Mouse (Mus musculus): ENCODE measurements around the gene Map3k6. TPM values are rescaled to one million over a fixed set of nuclear protein-coding genes. Genes with fewer than 3 reads are reported as not detected.

Map3k6 gene
- polyA plus RNA-seq, 1 experiment from 2014 or later: 20.6 TPM

DNA sequence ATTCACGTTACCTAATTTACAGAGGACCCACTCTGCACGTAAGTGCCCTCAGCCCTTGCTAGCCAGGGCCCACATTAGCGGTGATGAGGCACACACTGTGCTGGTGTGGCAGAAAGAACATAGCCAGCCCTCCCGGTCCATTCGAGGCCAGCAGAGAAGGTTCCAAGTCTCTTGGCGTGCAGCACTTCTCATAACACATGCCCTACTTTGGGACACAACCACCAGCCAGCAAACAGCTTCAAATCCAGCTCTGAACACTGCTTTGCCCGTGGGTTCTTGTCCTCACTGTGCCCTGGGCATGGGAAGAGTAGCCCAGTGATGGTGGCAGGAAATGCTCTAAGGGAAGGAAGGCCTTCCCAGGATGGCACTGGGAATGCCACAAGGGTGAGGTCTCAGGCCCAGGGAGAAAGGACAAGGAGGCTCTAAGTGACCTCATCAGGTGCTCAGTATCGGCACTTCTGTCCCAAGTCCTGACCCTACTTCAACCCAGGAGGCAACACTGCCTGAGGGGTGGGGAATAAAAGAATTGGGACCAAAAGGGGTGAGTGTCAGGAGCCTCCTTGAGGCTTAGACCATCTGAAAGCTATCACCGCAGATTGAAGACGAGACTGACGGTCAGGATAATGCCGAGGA lies 25.7 kb downstream of the Map3k6 start:
- Histone ChIP-seq H3K4me2 (replicated peaks) (no peak overlapping the region), H3K9ac (no peak overlapping the region), H3K4me3 (replicated peaks) (no peak overlapping the region), H3K9me3 (replicated peaks) (no peaks in the 10 kb centered on the region), H3K27ac (replicated peaks) (no peak overlapping the region), H3K36me3 (peaks cover 64% of the 10 kb centered on the region), H3K4me1 (no peaks in the 10 kb centered on the region; the same call in 1 of the 2 replicates), H3K27me3 (no peaks in the 10 kb centered on the region)
- no peak for ATAC-seq (ENCODE audit: insufficient number of reproducible peaks, low FRiP score, low TSS enrichment, low read depth)
- 90% methylated on average over 12 of the region's 12 CpGs for whole genome bisulfite sequencing

DNA sequence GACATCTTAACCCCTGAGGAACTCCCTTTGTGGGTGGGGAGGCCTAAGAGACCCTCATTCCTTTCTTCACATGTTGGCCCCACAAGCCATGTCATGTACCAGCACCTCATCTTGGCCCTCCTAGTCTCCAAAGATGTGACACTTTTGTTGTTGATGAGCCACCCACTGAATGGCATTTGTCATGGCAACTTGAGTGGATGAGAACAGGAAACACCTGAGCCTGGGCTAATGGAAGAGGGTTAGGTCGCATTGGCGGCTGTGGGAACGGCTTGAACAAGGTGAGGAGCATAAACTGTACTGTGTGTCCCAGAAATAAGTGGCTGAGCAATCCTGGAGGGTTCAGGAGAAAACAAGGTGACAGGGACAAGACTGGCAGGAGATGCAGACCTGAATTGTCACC lies 28.3 kb downstream of the Map3k6 start:
- no peak overlapping the region for H3K27ac ChIP-seq (replicated peaks)
- ATAC-seq (ENCODE audit: insufficient number of reproducible peaks, low FRiP score, low TSS enrichment, low read depth): no peak
- H3K4me1 ChIP-seq: no peaks in the 10 kb centered on the region
- no peak overlapping the region for H3K9ac ChIP-seq
- no peak overlapping the region for H3K4me3 ChIP-seq (replicated peaks)
- H3K27me3 ChIP-seq: no peaks in the 10 kb centered on the region
- no peak overlapping the region for H3K4me2 ChIP-seq (replicated peaks)
- 91% methylated on average over 3 of the region's 3 CpGs for WGBS
- no peaks in the 10 kb centered on the region for H3K9me3 ChIP-seq (replicated peaks)
- peaks cover 66% of the 10 kb centered on the region for H3K36me3 ChIP-seq

DNA sequence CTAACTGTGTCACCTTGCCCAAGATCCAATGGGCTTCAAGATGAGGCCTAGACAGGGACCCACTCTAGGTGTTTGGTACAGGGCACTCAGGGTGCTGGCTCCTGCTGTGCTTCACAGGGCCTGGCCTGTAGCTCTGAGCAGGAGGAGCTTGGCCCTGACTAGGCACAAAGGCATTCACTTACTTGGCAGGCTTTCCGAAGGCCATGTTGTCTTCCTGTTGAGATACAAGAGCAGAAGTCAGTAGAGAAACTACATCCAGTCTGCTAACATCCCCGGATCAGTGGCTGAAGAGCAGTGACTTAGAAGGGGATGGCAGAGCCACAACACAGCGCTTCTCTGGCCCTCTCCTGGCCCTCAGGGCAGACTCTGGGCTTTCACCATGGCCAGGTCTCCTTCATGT lies 29.0 kb downstream of the Map3k6 start:
- no peak overlapping the region for H3K4me2 ChIP-seq (replicated peaks)
- WGBS: 88% methylated on average over 3 of the region's 3 CpGs
- no peaks in the 10 kb centered on the region for H3K27me3 ChIP-seq
- peaks cover 67% of the 10 kb centered on the region for H3K36me3 ChIP-seq
- H3K9me3 ChIP-seq (replicated peaks): no peaks in the 10 kb centered on the region
- no peak for ATAC-seq (ENCODE audit: insufficient number of reproducible peaks, low FRiP score, low TSS enrichment, low read depth)
- H3K27ac ChIP-seq (replicated peaks): no peak overlapping the region
- H3K4me3 ChIP-seq (replicated peaks): no peak overlapping the region
- no peak overlapping the region for H3K9ac ChIP-seq
- no peaks in the 10 kb centered on the region for H3K4me1 ChIP-seq

DNA sequence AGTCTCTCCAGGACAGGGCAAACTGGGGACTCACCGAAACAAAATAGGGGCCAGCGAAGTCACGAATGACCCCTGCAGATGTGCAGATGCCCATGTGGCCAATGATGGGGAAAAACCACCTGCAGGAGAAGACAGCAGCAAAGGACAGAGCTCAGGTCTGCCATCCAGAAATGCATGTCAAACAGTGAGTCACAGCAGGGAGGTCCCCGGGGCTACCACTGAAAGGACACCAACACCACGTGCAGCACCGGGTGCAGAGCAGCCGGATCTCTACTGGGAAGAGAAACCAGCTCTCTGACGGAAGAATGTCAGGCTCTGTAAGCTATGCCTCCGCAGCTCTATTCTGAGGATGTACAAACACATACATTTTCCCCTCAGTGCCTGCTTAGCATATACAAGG lies 30.3 kb downstream of the Map3k6 start:
- Histone ChIP-seq H3K4me2 (replicated peaks) (no peak overlapping the region), H3K9me3 (replicated peaks) (no peaks in the 10 kb centered on the region), H3K27me3 (no peaks in the 10 kb centered on the region), H3K4me1 (peaks cover 4% of the 10 kb centered on the region; the same call in 1 of the 2 replicates), H3K4me3 (replicated peaks) (no peak overlapping the region), H3K9ac (no peak overlapping the region), H3K36me3 (peaks cover 58% of the 10 kb centered on the region), H3K27ac (replicated peaks) (no peak overlapping the region)
- ATAC-seq (ENCODE audit: insufficient number of reproducible peaks, low FRiP score, low TSS enrichment, low read depth): no peak
- 87% methylated on average over 9 of the region's 9 CpGs for WGBS

DNA sequence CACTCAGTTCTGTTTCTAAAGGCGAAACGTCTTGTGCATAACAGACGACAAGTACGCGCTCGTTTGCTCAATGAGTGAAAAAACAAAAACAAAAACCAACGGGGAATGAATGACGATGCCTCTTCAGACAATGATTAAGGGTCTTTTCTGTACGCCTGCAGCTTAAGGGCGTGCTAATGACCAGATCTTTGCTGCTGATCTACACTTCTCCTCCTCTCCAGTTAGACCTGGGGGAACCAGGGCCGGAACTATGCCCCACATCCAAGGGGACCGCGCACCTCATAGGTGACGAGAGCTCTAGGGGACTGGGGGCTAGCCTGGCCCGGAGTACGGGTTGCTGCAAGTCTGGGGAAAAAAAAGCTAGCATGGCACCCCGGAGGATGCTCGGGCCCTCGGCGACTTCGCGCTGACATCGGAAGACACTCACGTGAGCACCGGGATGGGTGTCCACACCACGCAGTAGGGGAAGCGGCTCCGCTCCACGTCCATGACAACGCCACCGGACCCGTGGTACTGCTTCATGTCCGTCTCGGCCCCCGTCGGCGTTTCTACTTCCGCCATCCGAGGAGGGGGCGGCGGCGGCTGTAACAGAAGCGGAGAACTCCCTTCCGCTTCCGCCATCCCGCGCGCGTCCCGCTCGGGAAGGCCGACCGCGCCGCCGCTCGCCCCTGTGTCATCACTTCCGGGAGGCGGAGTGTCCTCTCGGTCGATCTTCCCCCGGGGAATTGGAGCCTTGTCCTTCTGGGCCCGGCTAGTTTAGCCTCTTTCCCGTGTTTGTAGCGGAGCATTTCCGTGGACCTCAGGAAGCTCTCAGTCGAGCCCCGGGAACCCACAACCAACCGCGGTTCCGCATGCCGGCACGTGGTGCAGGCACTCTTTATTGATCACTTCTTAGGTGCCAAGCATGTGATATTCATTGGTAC lies 36.7 kb downstream of the Map3k6 start, which contains the start of gene Tmem222:
Gene Tmem222, minus strand, starts transcription at position 689 of the 923 bp plus-strand sequence.
- under 1% methylated on average over 72 of the region's 73 CpGs for WGBS
- Histone ChIP-seq H3K27me3 (no peaks in the 10 kb centered on the region), H3K36me3 (peaks cover 12% of the 10 kb centered on the region; the same call in 1 of the 2 replicates), H3K4me1 (peaks cover 35% of the 10 kb centered on the region), H3K4me2 (replicated peaks) (peak within 1 kb of the TSS; percentile 77), H3K27ac (replicated peaks) (peak within 1 kb of the TSS; percentile 96), H3K9ac (peak within 1 kb of the TSS; percentile 83), H3K9me3 (replicated peaks) (no peaks in the 10 kb centered on the region), H3K4me3 (replicated peaks) (peak within 1 kb of the TSS; percentile 85)
- ATAC-seq (ENCODE audit: insufficient number of reproducible peaks, low FRiP score, low TSS enrichment, low read depth): peak; percentile 85

DNA sequence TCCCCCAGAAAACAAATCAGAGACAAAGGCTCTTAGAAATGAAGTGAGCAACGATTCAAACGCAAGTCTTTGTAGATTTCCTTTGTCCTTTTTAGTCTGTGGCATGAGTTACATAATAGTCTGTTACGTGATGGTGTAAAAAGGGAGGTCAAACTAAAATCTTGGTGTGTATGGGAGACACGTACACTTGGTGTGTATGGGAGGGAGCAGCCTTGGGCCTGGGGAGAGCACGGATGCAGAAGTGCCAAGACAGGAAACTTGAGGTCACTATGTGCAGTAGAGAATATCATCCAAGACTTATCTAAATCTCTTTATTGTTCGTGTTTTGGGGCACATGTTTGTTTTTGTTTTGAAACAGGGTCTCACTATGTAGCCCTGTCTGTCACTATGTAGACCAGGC lies 37.4 kb downstream of the Map3k6 start:
- Histone ChIP-seq H3K4me1 (peaks cover 41% of the 10 kb centered on the region), H3K9ac (peak overlapping the region; percentile 83; the same call in 1 of the 2 replicates), H3K36me3 (peaks cover 12% of the 10 kb centered on the region; the same call in 1 of the 2 replicates), H3K4me3 (replicated peaks) (peak overlapping the region; percentile 85), H3K9me3 (replicated peaks) (no peaks in the 10 kb centered on the region), H3K27ac (replicated peaks) (peak overlapping the region; percentile 96), H3K4me2 (replicated peaks) (peak overlapping the region; percentile 77), H3K27me3 (no peaks in the 10 kb centered on the region)
- WGBS: 15% methylated on average over 6 of the region's 6 CpGs
- ATAC-seq (ENCODE audit: insufficient number of reproducible peaks, low FRiP score, low TSS enrichment, low read depth): no peak

- H3K9ac ChIP-seq: 0 out of 2 replicates have a peak overlapping the region, but pooled peaks have one; percentile 83
- no peaks in the 10 kb centered on the region for H3K27me3 ChIP-seq
- H3K9me3 ChIP-seq (replicated peaks): no peaks in the 10 kb centered on the region
- peaks cover 41% of the 10 kb centered on the region for H3K4me1 ChIP-seq
- no peak for ATAC-seq (ENCODE audit: insufficient number of reproducible peaks, low FRiP score, low TSS enrichment, low read depth)
- H3K4me3 ChIP-seq (replicated peaks): peak overlapping the region; percentile 85; the same call in 1 of the 2 replicates
- WGBS: 79% methylated on average over 3 of the region's 3 CpGs
- peak overlapping the region; percentile 77 for H3K4me2 ChIP-seq (replicated peaks)
- peak overlapping the region; percentile 96 for H3K27ac ChIP-seq (replicated peaks)
- H3K36me3 ChIP-seq: peaks cover 9% of the 10 kb centered on the region; the same call in 1 of the 2 replicates
Observed at GRCm38 (mm10) chr4:133278482-133278881, 37.9 kb downstream of the Map3k6 start.

DNA sequence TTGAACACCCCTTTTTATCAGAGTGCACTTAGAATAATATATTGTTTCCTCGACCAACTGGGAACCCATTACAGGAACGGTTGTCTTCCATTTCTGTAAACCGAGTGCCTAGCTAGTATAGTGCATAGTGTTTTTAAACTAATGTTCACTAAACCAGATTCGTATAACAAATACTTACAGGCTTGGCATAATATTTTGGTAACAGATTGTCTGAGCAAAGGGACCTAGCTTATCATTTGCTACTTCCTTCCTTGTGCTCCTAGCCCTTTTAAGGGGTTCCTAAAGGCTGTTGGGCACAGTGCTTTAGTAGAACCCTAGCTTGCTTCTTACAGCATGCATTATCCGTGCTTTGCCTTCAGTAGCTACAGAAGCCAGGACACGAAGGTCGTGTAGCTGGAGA lies 40.9 kb downstream of the Map3k6 start:
- WGBS: 31% methylated on average over 7 of the region's 7 CpGs

GRCm38 (mm10) chr4:133281951-133282481 lies 41.4 kb downstream of the Map3k6 start:
- 10% methylated on average over 5 of the region's 5 CpGs for WGBS
- H3K36me3 ChIP-seq: no peaks in the 10 kb centered on the region
- peak; percentile 75 for ATAC-seq (ENCODE audit: insufficient number of reproducible peaks, low FRiP score, low TSS enrichment, low read depth)
- no peaks in the 10 kb centered on the region for H3K27me3 ChIP-seq
- H3K9me3 ChIP-seq (replicated peaks): no peaks in the 10 kb centered on the region
- no peak overlapping the region for H3K4me3 ChIP-seq (replicated peaks)
- H3K4me1 ChIP-seq: peaks cover 27% of the 10 kb centered on the region
- peak overlapping the region; percentile 91 for H3K27ac ChIP-seq (replicated peaks)
- no peak overlapping the region for H3K9ac ChIP-seq
- H3K4me2 ChIP-seq (replicated peaks): peak overlapping the region; percentile 15

More for the DNA sequence above, 40.9 kb downstream of the Map3k6 start:
- ATAC-seq (ENCODE audit: insufficient number of reproducible peaks, low FRiP score, low TSS enrichment, low read depth): no peak
- peak overlapping the region; percentile 15; the same call in 1 of the 2 replicates for H3K4me2 ChIP-seq (replicated peaks)
- peaks cover 31% of the 10 kb centered on the region for H3K4me1 ChIP-seq
- H3K27ac ChIP-seq (replicated peaks): peak overlapping the region; percentile 91
- H3K9me3 ChIP-seq (replicated peaks): no peaks in the 10 kb centered on the region
- H3K27me3 ChIP-seq: no peaks in the 10 kb centered on the region
- H3K36me3 ChIP-seq: no peaks in the 10 kb centered on the region
- H3K9ac ChIP-seq: no peak overlapping the region
- no peak overlapping the region for H3K4me3 ChIP-seq (replicated peaks)

DNA sequence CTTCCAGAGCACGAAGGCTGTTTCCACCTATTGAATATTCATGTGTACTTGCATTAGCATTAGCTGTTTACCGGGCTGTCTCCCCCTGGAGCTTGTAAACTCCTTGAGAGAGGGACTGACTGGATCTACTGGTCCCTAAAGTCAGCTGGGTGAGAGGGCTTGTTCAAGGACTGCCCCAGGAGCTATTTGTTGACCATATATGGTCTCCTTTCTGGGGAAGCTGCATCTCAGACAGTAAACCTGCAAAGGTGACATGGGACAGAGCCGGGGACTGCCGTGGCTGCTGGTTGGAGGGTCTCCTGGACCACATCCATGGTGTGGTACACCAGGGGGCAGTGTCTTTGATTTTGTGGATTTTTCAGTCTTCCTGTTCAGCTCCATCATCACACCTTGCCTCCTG lies 42.0 kb downstream of the Map3k6 start:
- WGBS: 15% methylated on average over 4 of the region's 4 CpGs
- H3K4me2 ChIP-seq (replicated peaks): no peak overlapping the region
- ATAC-seq (ENCODE audit: insufficient number of reproducible peaks, low FRiP score, low TSS enrichment, low read depth): no peak
- no peaks in the 10 kb centered on the region for H3K27me3 ChIP-seq
- peaks cover 27% of the 10 kb centered on the region for H3K4me1 ChIP-seq
- no peaks in the 10 kb centered on the region for H3K36me3 ChIP-seq
- H3K4me3 ChIP-seq (replicated peaks): no peak overlapping the region
- H3K27ac ChIP-seq (replicated peaks): peak overlapping the region; percentile 91
- no peak overlapping the region for H3K9ac ChIP-seq
- H3K9me3 ChIP-seq (replicated peaks): no peaks in the 10 kb centered on the region

DNA sequence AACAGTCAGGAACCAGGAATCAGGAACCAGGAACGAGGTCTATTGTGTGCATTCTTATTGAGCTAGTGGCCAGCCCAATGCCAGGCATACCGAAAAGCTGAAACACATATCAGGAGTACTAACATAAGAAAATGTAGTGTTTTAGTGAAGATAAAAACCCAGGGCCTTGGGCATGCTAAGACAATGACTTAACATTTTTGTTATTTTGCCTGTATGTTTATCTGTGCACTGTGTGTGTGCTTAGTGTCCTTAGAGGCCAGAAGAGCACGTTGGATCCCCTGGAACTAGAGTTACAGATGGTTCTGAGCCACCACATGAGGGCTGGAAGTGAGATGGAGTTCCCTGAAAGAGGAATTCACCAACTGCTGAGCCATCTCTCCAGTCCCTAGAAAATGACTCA lies 44.7 kb downstream of the Map3k6 start:
- 71% methylated on average over 3 of the region's 3 CpGs for WGBS
- Histone ChIP-seq H3K27ac (replicated peaks) (no peak overlapping the region), H3K27me3 (no peaks in the 10 kb centered on the region), H3K36me3 (no peaks in the 10 kb centered on the region), H3K9ac (no peak overlapping the region), H3K4me3 (replicated peaks) (no peak overlapping the region), H3K9me3 (replicated peaks) (no peaks in the 10 kb centered on the region), H3K4me2 (replicated peaks) (no peak overlapping the region), H3K4me1 (peaks cover 22% of the 10 kb centered on the region)
- ATAC-seq (ENCODE audit: insufficient number of reproducible peaks, low FRiP score, low TSS enrichment, low read depth): no peak
